ENCODE assay signal across 39 mouse cellular contexts in the genomic region with DNA sequence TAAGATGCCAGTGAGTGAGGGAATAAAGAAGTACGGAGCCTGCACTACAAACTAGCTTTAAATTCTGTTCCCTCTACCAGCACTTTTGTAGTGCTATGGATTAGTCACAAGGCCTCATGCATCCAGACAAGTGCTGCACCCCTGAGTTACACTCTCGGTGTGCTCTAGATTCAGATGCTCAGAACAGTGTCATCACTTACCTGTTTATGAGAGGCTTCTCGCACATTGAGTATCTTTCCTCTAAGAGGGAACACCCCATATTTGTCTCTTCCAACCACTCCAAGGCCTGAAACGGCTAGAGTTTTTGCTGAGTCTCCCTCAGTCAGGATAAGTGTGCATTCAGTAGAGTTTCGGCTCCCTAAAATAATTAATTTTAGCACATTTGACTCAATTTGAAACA. TPM values are rescaled to one million over a fixed set of nuclear protein-coding genes. Genes with fewer than 3 reads are reported as not detected.
"Had no signal": no experiment of that assay in that cellular context is flagged by ENCODE, and none has a peak within 500 bp of the region (broad histone marks: within the 10 kb centered on the region; RNA-seq: fewer than 3 reads in every experiment).

No protein-coding gene starts in this region.

- H3K4me3 ChIP-seq: limb, embryonic 10.5 days; limb, embryonic 12.5 days; limb, embryonic 13.5 days; limb, embryonic 15.5 days; liver, embryonic 12.5 days; liver, embryonic 13.5 days; liver, embryonic 15.5 days; lung, embryonic 15.5 days; megakaryocyte, embryonic 14.5 days; midbrain, embryonic 10.5 days; midbrain, embryonic 12.5 days; midbrain, embryonic 13.5 days; midbrain, embryonic 15.5 days; myocyte; neural tube, embryonic 12.5 days had no signal

- DNase-seq: left cerebral cortex, postnatal 4 days; liver; liver, embryonic 13.5 days; liver, postnatal 0 days; lung, adult 18-20 months; lung, adult 2 months; lung, embryonic 14.5 days; lung, postnatal 10 days; lung, postnatal 14 days; lung, postnatal 36 days; lung, postnatal 4 days; midbrain, embryonic 14.5 days had no signal

- H3K9me3 ChIP-seq: limb, embryonic 10.5 days; limb, embryonic 12.5 days; limb, embryonic 13.5 days; limb, embryonic 15.5 days; liver, embryonic 12.5 days; liver, embryonic 13.5 days; liver, embryonic 15.5 days; lung, embryonic 15.5 days; megakaryocyte, embryonic 14.5 days; midbrain, embryonic 10.5 days; midbrain, embryonic 12.5 days; midbrain, embryonic 13.5 days; midbrain, embryonic 15.5 days; neural tube, embryonic 12.5 days had no signal

- H3K27ac ChIP-seq: limb, embryonic 10.5 days; limb, embryonic 12.5 days; limb, embryonic 13.5 days; limb, embryonic 15.5 days; liver, embryonic 12.5 days; liver, embryonic 13.5 days; liver, embryonic 14.5 days; liver, embryonic 15.5 days; lung, embryonic 15.5 days; macrophage; midbrain, embryonic 10.5 days; midbrain, embryonic 12.5 days; midbrain, embryonic 13.5 days; midbrain, embryonic 15.5 days; neural tube, embryonic 12.5 days had no signal

- H3K36me3 ChIP-seq: midbrain, embryonic 15.5 days had no signal

- H3K9ac ChIP-seq: limb, embryonic 12.5 days; limb, embryonic 13.5 days; limb, embryonic 15.5 days; liver, embryonic 12.5 days; liver, embryonic 13.5 days; liver, embryonic 14.5 days; liver, embryonic 15.5 days; liver, postnatal 0 days; lung, embryonic 14.5 days; lung, embryonic 15.5 days; midbrain, embryonic 12.5 days; midbrain, embryonic 13.5 days; midbrain, embryonic 15.5 days; neural tube, embryonic 12.5 days had no signal

- H3K27me3 ChIP-seq: limb, embryonic 12.5 days; limb, embryonic 13.5 days; limb, embryonic 15.5 days; liver, embryonic 12.5 days; liver, embryonic 13.5 days; liver, embryonic 15.5 days; lung, embryonic 15.5 days; megakaryocyte, embryonic 14.5 days; midbrain, embryonic 12.5 days; midbrain, embryonic 13.5 days; midbrain, embryonic 15.5 days; neural tube, embryonic 12.5 days had no signal

- ATAC-seq: liver, embryonic 12.5 days; liver, postnatal 0 days; lung, postnatal 0 days; midbrain, embryonic 13.5 days; midbrain, embryonic 15.5 days; midbrain, embryonic 16.5 days had no signal

- H3K4me2 ChIP-seq: limb, embryonic 12.5 days; limb, embryonic 13.5 days; limb, embryonic 15.5 days; liver, embryonic 11.5 days; liver, embryonic 12.5 days; liver, embryonic 13.5 days; liver, embryonic 15.5 days; lung, embryonic 14.5 days; lung, embryonic 15.5 days; midbrain, embryonic 11.5 days; midbrain, embryonic 12.5 days; midbrain, embryonic 13.5 days; midbrain, embryonic 15.5 days; neural tube, embryonic 12.5 days had no signal

- H3K4me1 ChIP-seq: limb, embryonic 10.5 days; limb, embryonic 12.5 days; limb, embryonic 13.5 days; limb, embryonic 15.5 days; liver, embryonic 13.5 days; lung, embryonic 15.5 days; megakaryocyte, embryonic 14.5 days; midbrain, embryonic 10.5 days; midbrain, embryonic 12.5 days; midbrain, embryonic 13.5 days; midbrain, embryonic 15.5 days; neural tube, embryonic 12.5 days had no signal

RNA-seq across cellular contexts. Expression of a gene that starts 27.9 kb away (rescaled TPM):
- total RNA-seq: liver, adult 2 months; megakaryocyte progenitor cell, adult 5-6 weeks; megakaryocyte, adult 5-6 weeks; megakaryocyte-erythroid progenitor cell, adult 5-6 weeks; monocyte, adult 5-6 weeks had no signal
- polyA plus RNA-seq: limb, embryonic 11.5 days; liver, adult 2 months; liver, embryonic 12.5 days; liver, embryonic 13.5 days; liver, embryonic 14.5 days; liver, embryonic 15.5 days; liver, embryonic 16.5 days; liver, postnatal 0 days; lung, embryonic 14.5 days; macrophage; midbrain, embryonic 10.5 days; midbrain, embryonic 11.5 days had no signal
